Mouse (Mus musculus) C2C12 (cell line): Measurements from ENCODE around the gene Nucks1.

Experiments used
- CTCF ChIP-seq: IDR thresholded peaks from one replicate; pipeline ENCODE4 v1.5.1; 2011; ENCODE audit not compliant: control insufficient read depth, insufficient read depth, insufficient read length
- MYOG ChIP-seq: IDR thresholded peaks from one replicate; pipeline ENCODE4 v1.6.1; 2011; ENCODE audit not compliant: control insufficient read depth, insufficient read length; ENCODE audit errors: extremely low read depth

GRCm38 (mm10) chr1:131910001-131910648, at the start of gene Nucks1:
- TF ChIP-seq CTCF (no peak), MYOG (no peak)
